In the genomic region with DNA sequence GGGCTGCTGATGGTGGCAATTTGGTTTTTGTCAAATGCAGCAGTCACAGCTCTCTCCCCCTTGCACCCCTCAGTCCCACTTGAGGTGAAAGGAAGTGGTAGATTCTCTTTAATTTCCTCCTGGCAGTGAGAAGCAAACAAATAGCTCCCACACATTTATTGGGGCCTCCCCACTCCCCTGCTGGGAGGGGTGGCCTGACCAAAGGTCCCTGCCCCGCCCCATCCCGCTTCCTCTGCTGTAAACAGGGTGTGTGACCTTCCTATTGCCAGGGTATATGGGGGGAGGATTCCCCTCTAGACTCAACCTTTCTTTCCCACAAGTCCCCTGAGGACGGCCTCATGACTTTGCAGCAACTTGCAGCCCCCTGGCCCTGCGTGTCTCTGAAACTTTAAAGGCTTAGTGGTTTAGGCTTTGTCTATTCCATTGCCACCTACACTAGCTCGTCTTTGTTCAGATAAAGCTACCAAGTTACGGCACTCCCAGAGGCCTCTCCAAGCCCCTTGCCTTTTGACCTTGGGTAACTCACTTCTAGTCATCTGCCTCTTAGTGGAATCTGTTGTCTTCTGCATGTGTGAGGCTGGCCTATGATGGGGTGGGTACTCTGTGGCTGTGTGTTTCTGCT, we compare ENCODE assay signal across 9 mouse cellular contexts. TPM values are rescaled to one million over a fixed set of nuclear protein-coding genes. Genes with fewer than 3 reads are reported as not detected.
DNase-seq lines count a peak whose midpoint lies in the region; ATAC-seq and TF ChIP-seq lines count a peak whose summit lies in the region.
"Had no signal": no experiment of that assay in that cellular context is flagged by ENCODE, and none has a peak within 500 bp of the region (broad histone marks: within the 10 kb centered on the region; RNA-seq: fewer than 3 reads in every experiment).

No protein-coding gene starts in this region.

- no peaks in the 10 kb centered on the region for H3K4me1 ChIP-seq in ES-Bruce4 (ENCODE audit: control insufficient read depth, insufficient read depth, low read length)
- H3K4me1 ChIP-seq in intestine, embryonic 15.5 days (replicated peaks): peaks cover 16% of the 10 kb centered on the region
- H3K4me1 ChIP-seq in small intestine, adult 2 months (ENCODE audit: control insufficient read depth, insufficient read depth, insufficient read length, low read length): peaks cover 40% of the 10 kb centered on the region
- peaks cover 12% of the 10 kb centered on the region for H3K4me1 ChIP-seq in embryonic facial prominence, embryonic 10.5 days
- H3K4me1 ChIP-seq in forebrain, embryonic 15.5 days: peaks cover 7% of the 10 kb centered on the region

- peak overlapping the region; percentile 41 for H3K4me2 ChIP-seq in intestine, embryonic 15.5 days (replicated peaks)
- H3K4me2 ChIP-seq in forebrain, embryonic 15.5 days (replicated peaks): no peak overlapping the region

- 39% methylated on average over 6 of the region's 6 CpGs for WGBS in intestine, embryonic 15.5 days
- WGBS in small intestine, adult 2 months: 10% methylated on average over 6 of the region's 6 CpGs
- WGBS in embryonic facial prominence, embryonic 10.5 days: 78% methylated on average over 6 of the region's 6 CpGs
- WGBS in forebrain, embryonic 15.5 days: 80% methylated on average over 6 of the region's 6 CpGs

- no peak overlapping the region for H3K4me3 ChIP-seq in ES-Bruce4 (ENCODE audit: low read depth, low read length)
- H3K4me3 ChIP-seq in intestine, embryonic 15.5 days (replicated peaks): no peak overlapping the region
- peak overlapping the region; percentile 29 for H3K4me3 ChIP-seq in small intestine, adult 2 months (ENCODE audit: low read depth, low read length)
- H3K4me3 ChIP-seq in embryonic facial prominence, embryonic 10.5 days: no peak overlapping the region
- no peak overlapping the region for H3K4me3 ChIP-seq in forebrain, embryonic 15.5 days

- no peak for TF ChIP-seq POLR2A in ES-Bruce4 (IDR thresholded peaks at IDR 0.05; ENCODE audit: insufficient read depth, low read length)
- TF ChIP-seq POLR2A in small intestine, adult 2 months (IDR thresholded peaks at IDR 0.05; ENCODE audit: low read depth, low read length): no peak

- H3K27me3 ChIP-seq in ES-Bruce4 (ENCODE audit: control insufficient read depth, insufficient read depth, low read length, poor library complexity, severe bottlenecking): no peaks in the 10 kb centered on the region
- H3K27me3 ChIP-seq in intestine, embryonic 15.5 days (replicated peaks): no peaks in the 10 kb centered on the region
- no peaks in the 10 kb centered on the region for H3K27me3 ChIP-seq in small intestine, adult 2 months (ENCODE audit: control insufficient read depth, insufficient read depth, low read length)
- no peaks in the 10 kb centered on the region for H3K27me3 ChIP-seq in embryonic facial prominence, embryonic 10.5 days (replicated peaks; ENCODE audit: low read depth, poor library complexity, severe bottlenecking)
- no peaks in the 10 kb centered on the region for H3K27me3 ChIP-seq in forebrain, embryonic 15.5 days

- TF ChIP-seq CTCF in ES-Bruce4 (IDR thresholded peaks at IDR 0.05; ENCODE audit: low read depth, low read length): no peak
- no peak; the same call in 1 of the 2 replicates for TF ChIP-seq CTCF in small intestine, adult 2 months (IDR thresholded peaks at IDR 0.05; ENCODE audit: extremely low read depth, insufficient read length, insufficient replicate concordance, low read depth, low read length)

- ATAC-seq in intestine, embryonic 15.5 days: peak; percentile 88
- ATAC-seq in forebrain, embryonic 15.5 days (replicated peaks): no peak

- no peak overlapping the region for H3K9ac ChIP-seq in ES-Bruce4 (ENCODE audit: low read depth, poor library complexity, severe bottlenecking)
- H3K9ac ChIP-seq in intestine, embryonic 15.5 days: no peak overlapping the region
- H3K9ac ChIP-seq in forebrain, embryonic 15.5 days (replicated peaks): no peak overlapping the region

- TF ChIP-seq EP300 in ES-Bruce4 (IDR thresholded peaks at IDR 0.05; ENCODE audit: insufficient read depth, low read depth, low read length): 0 out of 2 replicates have a peak, but pooled peaks have one; percentile 53

- peak; percentile 94 to 97 for DNase-seq in B cell, adult 2 months
- DNase-seq in embryonic facial prominence, embryonic 10.5 days (ENCODE audit: low spot score): no peak
- DNase-seq in cerebellum, adult 11-12 months: no peak

- no peaks in the 10 kb centered on the region for H3K9me3 ChIP-seq in ES-Bruce4 (replicated peaks; ENCODE audit: control insufficient read depth, insufficient read depth, low read length, poor library complexity, severe bottlenecking)
- H3K9me3 ChIP-seq in intestine, embryonic 15.5 days: no peaks in the 10 kb centered on the region
- H3K9me3 ChIP-seq in embryonic facial prominence, embryonic 10.5 days: no peaks in the 10 kb centered on the region
- no peaks in the 10 kb centered on the region for H3K9me3 ChIP-seq in forebrain, embryonic 15.5 days

- H3K27ac ChIP-seq in ES-Bruce4 (ENCODE audit: insufficient read depth, low read length): peak overlapping the region; percentile 79
- peak overlapping the region; percentile 79 for H3K27ac ChIP-seq in intestine, embryonic 15.5 days
- peak overlapping the region; percentile 97 for H3K27ac ChIP-seq in small intestine, adult 2 months (ENCODE audit: insufficient read depth, low read depth, low read length)
- H3K27ac ChIP-seq in embryonic facial prominence, embryonic 10.5 days (replicated peaks): no peak overlapping the region
- H3K27ac ChIP-seq in forebrain, embryonic 15.5 days (replicated peaks): no peak overlapping the region
- H3K27ac ChIP-seq: kidney, postnatal 0 days had no signal

- H3K36me3 ChIP-seq in ES-Bruce4 (ENCODE audit: control insufficient read depth, insufficient read depth, low read length, poor library complexity, severe bottlenecking): peaks cover 13% of the 10 kb centered on the region
- H3K36me3 ChIP-seq in intestine, embryonic 15.5 days: 0 out of 2 replicates have a peak, but pooled peaks cover 6% of the 10 kb centered on the region
- H3K36me3 ChIP-seq in small intestine, adult 2 months (ENCODE audit: control insufficient read depth, insufficient read depth, low read length): no peaks in the 10 kb centered on the region; the same call in 1 of the 2 replicates
- H3K36me3 ChIP-seq in embryonic facial prominence, embryonic 10.5 days (replicated peaks): peaks cover 45% of the 10 kb centered on the region
- H3K36me3 ChIP-seq in forebrain, embryonic 15.5 days: peaks cover 16% of the 10 kb centered on the region

RNA-seq across cellular contexts. Expression of gene Nfatc3, which starts 4.3 kb away (rescaled TPM):
- 68.9 and 78.3 TPM in 2 replicates for polyA plus RNA-seq in ES-Bruce4 (2011; ENCODE audit: insufficient read depth, insufficient read length, low read depth, missing spikeins)
- polyA plus RNA-seq in intestine, embryonic 15.5 days (2015; fragmentation: Nextera tagmentation; extraction: Ambion mirVana): 6.0 and 6.2 TPM in 2 replicates
- polyA plus RNA-seq in small intestine, adult 2 months (2012; rRNA removed): 7.0 and 17.0 TPM in 2 replicates
- 6.8 and 7.3 TPM in 2 replicates for polyA plus RNA-seq in embryonic facial prominence, embryonic 10.5 days (2016; fragmentation: Nextera tagmentation; extraction: Ambion mirVana)
- polyA plus RNA-seq in forebrain, embryonic 15.5 days (2015; fragmentation: Nextera tagmentation; extraction: Ambion mirVana): 4.1 and 4.8 TPM in 2 replicates

RNA-seq across cellular contexts. Expression of gene Ddx28, which starts 42.6 kb away (rescaled TPM):
- polyA plus RNA-seq in ES-Bruce4 (2011; ENCODE audit: insufficient read depth, insufficient read length, low read depth, missing spikeins): 8.7 and 8.8 TPM in 2 replicates
- polyA plus RNA-seq in intestine, embryonic 15.5 days (2015; fragmentation: Nextera tagmentation; extraction: Ambion mirVana): 14.2 and 15.5 TPM in 2 replicates
- 5.2 and 6.6 TPM in 2 replicates for polyA plus RNA-seq in small intestine, adult 2 months (2012; rRNA removed)
- 22.3 and 23.6 TPM in 2 replicates for polyA plus RNA-seq in embryonic facial prominence, embryonic 10.5 days (2016; fragmentation: Nextera tagmentation; extraction: Ambion mirVana)
- 22.4 and 23.0 TPM in 2 replicates for polyA plus RNA-seq in forebrain, embryonic 15.5 days (2015; fragmentation: Nextera tagmentation; extraction: Ambion mirVana)

RNA-seq across cellular contexts. Expression of gene Dpep2nb, which starts 48.5 kb away (rescaled TPM):
- not detected in 2 replicates for polyA plus RNA-seq in ES-Bruce4 (2011; ENCODE audit: insufficient read depth, insufficient read length, low read depth, missing spikeins)
- polyA plus RNA-seq in intestine, embryonic 15.5 days (2015; fragmentation: Nextera tagmentation; extraction: Ambion mirVana): not detected in 2 replicates
- not detected in 2 replicates for polyA plus RNA-seq in small intestine, adult 2 months (2012; rRNA removed)
- polyA plus RNA-seq in embryonic facial prominence, embryonic 10.5 days (2016; fragmentation: Nextera tagmentation; extraction: Ambion mirVana): not detected in 2 replicates
- polyA plus RNA-seq in forebrain, embryonic 15.5 days (2015; fragmentation: Nextera tagmentation; extraction: Ambion mirVana): not detected in 2 replicates
- polyA plus RNA-seq: kidney, postnatal 0 days; neural tube, embryonic 11.5 days had no signal

Comparison
In these comparisons a context has a peak if more than half of its experiments do, and no peak if none do; other contexts are left out.
1. DNase-seq: peak in B cell, adult 2 months (2 of 2); none in embryonic facial prominence, embryonic 10.5 days (single experiment) and cerebellum, adult 11-12 months (single experiment).
2. H3K27ac ChIP-seq: peak in ES-Bruce4 (single experiment), intestine, embryonic 15.5 days (single experiment) and small intestine, adult 2 months (single experiment); none in embryonic facial prominence, embryonic 10.5 days (single experiment) and forebrain, embryonic 15.5 days (single experiment).